Mouse (Mus musculus) hindbrain, embryonic 12.5 days (tissue): ENCODE data around the gene Shc4. TPM values are rescaled to one million over a fixed set of nuclear protein-coding genes. Genes with fewer than 3 reads are reported as not detected.

Experiments
- ATAC-seq: fragments of 200-750 bp; cut with Nextera tagmentation; 2 replicates; pipeline ENCODE4 v1.8.0; 2017; ENCODE audit warnings: moderate TSS enrichment; ENCODE audit not compliant: low FRiP score
- H3K27ac ChIP-seq: fragments of 300-500 bp; sonication (generic); 2 replicates; pipeline ENCODE4 v1.5.1; 2016; ENCODE audit warnings: mild to moderate bottlenecking
- H3K27me3 ChIP-seq: fragments of 300-500 bp; sonication (generic); 2 replicates; pipeline ENCODE4 v1.6.1; 2016; ENCODE audit warnings: mild to moderate bottlenecking
- H3K36me3 ChIP-seq: fragments of 300-500 bp; sonication (generic); 2 replicates; pipeline ENCODE4 v1.6.1; 2016; ENCODE audit warnings: mild to moderate bottlenecking
- H3K4me1 ChIP-seq: fragments of 300-500 bp; sonication (generic); 2 replicates; pipeline ENCODE4 v1.6.1; 2016
- H3K4me2 ChIP-seq: fragments of 300-500 bp; sonication (generic); replicated peaks from 2 replicates; pipeline ENCODE4 v1.6.1; 2016; ENCODE audit warnings: mild to moderate bottlenecking
- H3K4me3 ChIP-seq: fragments of 300-500 bp; sonication (generic); 2 replicates; pipeline ENCODE4 v1.5.1; 2016; ENCODE audit warnings: mild to moderate bottlenecking
- H3K9ac ChIP-seq: fragments of 300-500 bp; sonication (generic); 2 replicates; pipeline ENCODE4 v1.6.1; 2016; ENCODE audit warnings: mild to moderate bottlenecking, moderate library complexity
- H3K9me3 ChIP-seq: fragments of 300-500 bp; sonication (generic); replicated peaks from 2 replicates; pipeline ENCODE4 v1.6.1; 2016; ENCODE audit warnings: mild to moderate bottlenecking
- WGBS: fragments of 180-500 bp; shearing (Covaris S2); methylation state at CpG from one replicate; pipeline ENCODE4 v1.1.7; 2016; 5-methylcytosine and 5-hydroxymethylcytosine counted together
- polyA plus RNA-seq: library from polyadenylated mRNA; unstranded; fragments of >200 nt; fragmentation: Nextera tagmentation; extraction: Ambion mirVana; gene quantifications from 2 replicates; pipeline ENCODE4 v1.2.1, GENCODE M21; 2016

The Shc4 gene
- polyA plus RNA-seq, result 3.2 and 3.3 TPM in 2 replicates

DNA sequence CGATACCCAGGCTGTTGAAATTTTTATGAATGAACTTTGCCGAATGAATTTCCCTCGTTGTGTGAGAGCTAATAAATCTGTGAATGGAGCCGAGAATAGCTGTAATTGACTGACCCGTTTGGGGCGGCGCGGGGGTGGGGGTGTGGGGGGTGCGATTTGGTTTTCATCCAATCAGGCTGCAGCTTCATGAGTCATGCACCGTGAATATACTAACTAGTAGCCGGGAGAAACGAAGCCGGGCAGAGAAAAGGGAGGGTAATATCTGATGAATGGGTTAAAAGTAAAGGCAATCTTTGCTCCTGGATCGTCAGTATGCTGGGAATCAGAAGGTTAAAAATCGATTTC lies at the start of gene Shc4:
Gene Shc4 (minus strand): TSS at position 63 of the 345 bp plus-strand sequence.
- Histone ChIP-seq H3K4me3 (peak within 1 kb of the TSS; percentile 54), H3K9me3 (no peaks in the 10 kb centered on the region), H3K36me3 (no peaks in the 10 kb centered on the region), H3K27me3 (peaks cover 44% of the 10 kb centered on the region), H3K4me1 (peaks cover 19% of the 10 kb centered on the region), H3K27ac (peak within 1 kb of the TSS; percentile 64), H3K4me2 (peak within 1 kb of the TSS; percentile 100), H3K9ac (peak within 1 kb of the TSS; percentile 75)
- WGBS, result under 1% methylated on average over 15 of the region's 15 CpGs
- ATAC-seq, result peak; percentile 89

DNA sequence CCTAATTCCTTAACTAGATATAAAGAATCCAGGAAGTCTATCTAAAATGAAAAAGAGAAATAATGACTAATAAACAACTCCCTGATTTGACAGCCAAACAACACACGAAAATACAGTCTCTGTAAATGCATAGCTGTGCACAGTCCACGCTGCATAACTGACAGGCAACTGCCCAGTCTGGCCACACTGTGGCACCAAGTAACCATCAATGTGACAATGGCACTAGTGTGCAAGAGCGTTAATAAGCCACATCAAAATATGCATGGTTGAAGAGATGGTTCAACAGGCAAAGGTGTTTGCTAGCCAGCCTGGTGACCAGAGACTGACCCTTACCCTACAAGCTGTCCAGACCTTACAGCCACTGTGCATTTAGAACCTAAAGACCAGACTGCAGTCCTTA lies 41.1 kb upstream of the Shc4 start:
- WGBS, result 88% methylated on average over 3 of the region's 3 CpGs
- no peak overlapping the region for H3K9ac ChIP-seq
- H3K27me3 ChIP-seq, result no peaks in the 10 kb centered on the region
- no peaks in the 10 kb centered on the region for H3K9me3 ChIP-seq
- no peak for ATAC-seq
- no peak overlapping the region for H3K27ac ChIP-seq
- H3K36me3 ChIP-seq, result peaks cover 77% of the 10 kb centered on the region
- H3K4me3 ChIP-seq, result no peak overlapping the region
- H3K4me2 ChIP-seq, result no peak overlapping the region
- no peaks in the 10 kb centered on the region for H3K4me1 ChIP-seq

- Histone ChIP-seq H3K4me1 (no peaks in the 10 kb centered on the region), H3K4me2 (no peak overlapping the region), H3K36me3 (peaks cover 78% of the 10 kb centered on the region), H3K4me3 (no peak overlapping the region), H3K9me3 (no peaks in the 10 kb centered on the region), H3K27me3 (no peaks in the 10 kb centered on the region), H3K9ac (no peak overlapping the region), H3K27ac (no peak overlapping the region)
- 93% methylated on average over 5 of the region's 5 CpGs for WGBS
- ATAC-seq, result no peak
Observed at GRCm38 (mm10) chr2:125764531-125764930, 40.6 kb upstream of the Shc4 start.

DNA sequence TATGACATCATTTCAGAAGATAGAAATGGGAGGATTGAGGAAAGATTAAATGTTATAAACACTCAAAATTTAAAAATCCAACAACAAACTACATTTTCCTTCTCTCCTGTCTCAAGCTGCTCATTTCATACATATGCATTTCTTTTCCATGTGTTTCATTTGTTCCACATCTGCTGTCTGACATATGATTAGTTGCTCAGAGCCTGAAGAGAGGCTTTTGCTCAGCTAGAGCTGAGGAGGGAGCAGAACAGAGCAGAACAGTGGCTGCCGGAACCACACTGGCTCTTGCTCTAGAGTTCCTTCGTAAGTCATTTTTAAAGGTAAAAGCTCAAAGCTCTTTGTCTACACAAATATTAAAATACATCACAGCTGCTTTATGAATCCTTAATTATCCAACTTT lies 25.4 kb upstream of the Shc4 start:
- Histone ChIP-seq H3K4me3 (no peak overlapping the region), H3K9me3 (no peaks in the 10 kb centered on the region), H3K27ac (no peak overlapping the region; the same call in 1 of the 2 replicates), H3K36me3 (peaks cover 71% of the 10 kb centered on the region), H3K9ac (no peak overlapping the region), H3K4me2 (no peak overlapping the region), H3K27me3 (no peaks in the 10 kb centered on the region), H3K4me1 (no peaks in the 10 kb centered on the region)
- WGBS, result 87% methylated on average over 2 of the region's 2 CpGs
- ATAC-seq, result no peak

- Histone ChIP-seq H3K9me3 (no peaks in the 10 kb centered on the region), H3K27ac (no peak overlapping the region), H3K4me1 (no peaks in the 10 kb centered on the region), H3K4me2 (no peak overlapping the region), H3K36me3 (peaks cover 50% of the 10 kb centered on the region), H3K27me3 (no peaks in the 10 kb centered on the region), H3K4me3 (no peak overlapping the region), H3K9ac (no peak overlapping the region)
- 91% methylated on average over 6 of the region's 6 CpGs for WGBS
- ATAC-seq, result no peak
Observed at GRCm38 (mm10) chr2:125739338-125739737, 15.4 kb upstream of the Shc4 start.

- Histone ChIP-seq H3K27me3 (no peaks in the 10 kb centered on the region), H3K9ac (no peak overlapping the region), H3K4me1 (no peaks in the 10 kb centered on the region), H3K36me3 (peaks cover 43% of the 10 kb centered on the region), H3K4me2 (no peak overlapping the region), H3K9me3 (no peaks in the 10 kb centered on the region), H3K27ac (no peak overlapping the region), H3K4me3 (no peak overlapping the region)
- WGBS, result 73% methylated on average over 5 of the region's 5 CpGs
- no peak for ATAC-seq
Observed at GRCm38 (mm10) chr2:125738718-125739117, 14.8 kb upstream of the Shc4 start.

GRCm38 (mm10) chr2:125736025-125736343 lies 12.0 kb upstream of the Shc4 start:
- no peak for ATAC-seq
- Histone ChIP-seq H3K4me1 (peaks cover 15% of the 10 kb centered on the region), H3K4me3 (no peak overlapping the region), H3K27ac (no peak overlapping the region), H3K4me2 (no peak overlapping the region), H3K9me3 (no peaks in the 10 kb centered on the region), H3K36me3 (peaks cover 23% of the 10 kb centered on the region), H3K9ac (no peak overlapping the region), H3K27me3 (no peaks in the 10 kb centered on the region)

DNA sequence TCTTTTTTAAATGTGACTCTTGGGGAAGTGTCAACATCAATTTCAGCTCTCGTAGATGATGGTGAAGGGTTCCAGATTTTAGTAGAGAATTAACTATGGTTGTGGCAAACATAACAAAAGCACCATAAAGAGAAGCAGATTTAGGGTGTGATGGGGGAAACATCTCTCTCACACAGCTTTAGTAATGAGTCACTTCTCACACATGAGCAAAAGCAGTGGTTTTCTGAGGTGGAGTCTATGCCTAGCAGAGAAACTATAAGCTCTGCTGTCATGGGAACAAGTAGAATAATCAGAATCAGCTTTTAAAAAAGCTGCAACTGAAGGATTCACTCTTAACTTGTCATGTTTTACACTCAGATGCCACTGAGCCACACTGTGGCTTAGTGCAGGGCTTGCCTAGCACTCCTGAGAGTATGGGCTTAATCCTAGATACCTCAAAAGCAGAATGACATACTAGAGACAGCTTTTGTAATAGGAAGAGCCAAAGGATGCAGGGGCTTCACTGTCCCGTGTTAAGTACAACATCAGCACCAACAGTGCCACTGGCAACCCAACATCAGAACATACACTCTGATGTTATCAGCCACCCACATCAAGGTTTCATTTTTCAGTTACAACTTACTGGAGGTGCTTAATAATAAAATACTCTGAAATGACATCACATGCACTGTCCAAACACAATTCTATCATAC lies 11.5 kb upstream of the Shc4 start:
- H3K27ac ChIP-seq, result no peak overlapping the region
- no peak overlapping the region for H3K4me3 ChIP-seq
- no peak overlapping the region for H3K4me2 ChIP-seq
- peaks cover 20% of the 10 kb centered on the region for H3K36me3 ChIP-seq
- peaks cover 15% of the 10 kb centered on the region for H3K4me1 ChIP-seq
- no peaks in the 10 kb centered on the region for H3K9me3 ChIP-seq
- no peaks in the 10 kb centered on the region for H3K27me3 ChIP-seq
- no peak overlapping the region for H3K9ac ChIP-seq
- ATAC-seq, result no peak
- 77% methylated on average over 2 of the region's 2 CpGs for WGBS

DNA sequence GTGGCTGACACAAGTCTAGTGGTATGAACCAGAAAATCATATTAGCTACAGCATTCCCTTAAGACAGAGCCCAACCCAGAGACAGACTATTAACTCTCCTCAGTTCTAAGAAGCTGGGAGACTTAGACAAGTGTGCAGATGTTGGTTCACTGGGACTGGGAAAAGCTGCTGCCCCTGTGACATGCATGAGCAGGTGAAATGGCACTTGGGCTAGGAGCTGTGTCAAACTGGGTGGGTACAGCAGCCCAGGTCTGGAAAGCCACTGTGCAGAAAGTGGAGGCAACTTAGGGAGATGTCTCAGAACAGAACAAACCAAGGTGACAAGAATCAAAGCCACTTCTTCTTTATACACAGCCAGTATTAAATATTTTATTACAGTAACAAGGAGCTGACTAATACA lies 10.8 kb upstream of the Shc4 start:
- no peaks in the 10 kb centered on the region for H3K9me3 ChIP-seq
- peaks cover 14% of the 10 kb centered on the region for H3K36me3 ChIP-seq
- no peak overlapping the region for H3K9ac ChIP-seq
- H3K4me3 ChIP-seq, result no peak overlapping the region
- H3K27me3 ChIP-seq, result no peaks in the 10 kb centered on the region
- H3K4me2 ChIP-seq, result no peak overlapping the region
- H3K27ac ChIP-seq, result no peak overlapping the region
- ATAC-seq, result no peak
- peaks cover 15% of the 10 kb centered on the region for H3K4me1 ChIP-seq

DNA sequence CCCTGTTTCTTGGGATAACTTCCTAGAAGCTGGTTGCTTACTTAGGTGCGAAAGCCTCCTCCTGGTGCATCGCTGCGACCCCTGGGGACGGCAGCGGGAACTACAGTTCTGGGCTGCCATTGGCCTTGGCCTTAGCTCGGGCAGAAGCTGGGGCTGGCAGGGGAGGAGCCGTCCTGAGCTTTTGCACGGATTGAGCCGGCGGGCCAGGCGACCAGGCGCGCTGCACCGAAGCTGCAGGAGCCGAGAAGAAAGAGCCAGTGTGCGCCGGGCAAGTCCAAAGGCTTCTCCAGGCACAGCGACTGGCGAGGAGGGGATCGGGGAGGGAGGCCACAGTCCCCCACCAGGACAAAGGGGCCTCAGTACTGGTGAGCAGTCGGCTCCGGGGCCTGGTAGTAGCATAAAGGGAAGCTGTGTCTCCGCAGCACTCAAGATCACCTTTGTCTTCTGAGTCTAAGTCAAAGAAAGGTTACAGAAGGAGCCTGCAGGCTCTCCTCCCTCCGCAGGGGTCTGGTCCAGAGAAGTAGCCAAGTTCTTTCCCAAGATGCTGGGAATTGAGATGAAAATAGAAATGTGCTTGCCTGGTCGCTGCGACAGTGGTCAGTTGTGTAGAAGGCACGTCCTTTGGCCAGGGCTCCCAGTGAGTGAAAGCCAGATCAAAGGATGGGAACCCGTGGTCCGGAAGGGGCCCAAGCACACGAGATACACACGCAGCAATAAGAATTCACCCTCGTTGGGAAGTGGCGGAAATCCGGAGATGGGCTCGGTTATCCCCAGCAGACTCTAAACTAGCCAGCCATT lies 8.0 kb upstream of the Shc4 start:
- ATAC-seq, result peak; percentile 94
- WGBS, result 8% methylated on average over 35 of the region's 35 CpGs
- Histone ChIP-seq H3K27me3 (peaks cover 4% of the 10 kb centered on the region; the same call in 1 of the 2 replicates), H3K4me2 (peak overlapping the region; percentile 59), H3K4me3 (peak overlapping the region; percentile 39), H3K36me3 (no peaks in the 10 kb centered on the region), H3K27ac (peak overlapping the region; percentile 91), H3K9me3 (no peaks in the 10 kb centered on the region), H3K9ac (peak overlapping the region; percentile 73), H3K4me1 (peaks cover 15% of the 10 kb centered on the region)

- WGBS, result under 1% methylated on average over 16 of the region's 16 CpGs
- Histone ChIP-seq H3K36me3 (no peaks in the 10 kb centered on the region), H3K4me2 (peak overlapping the region; percentile 100), H3K27me3 (peaks cover 47% of the 10 kb centered on the region), H3K27ac (peak overlapping the region; percentile 64; the same call in 1 of the 2 replicates), H3K9ac (peak overlapping the region; percentile 37), H3K4me1 (peaks cover 19% of the 10 kb centered on the region), H3K4me3 (peak overlapping the region; percentile 54), H3K9me3 (no peaks in the 10 kb centered on the region)
- peak; percentile 51 for ATAC-seq
Observed at GRCm38 (mm10) chr2:125724546-125725114, 682 bp upstream of the Shc4 start.

DNA sequence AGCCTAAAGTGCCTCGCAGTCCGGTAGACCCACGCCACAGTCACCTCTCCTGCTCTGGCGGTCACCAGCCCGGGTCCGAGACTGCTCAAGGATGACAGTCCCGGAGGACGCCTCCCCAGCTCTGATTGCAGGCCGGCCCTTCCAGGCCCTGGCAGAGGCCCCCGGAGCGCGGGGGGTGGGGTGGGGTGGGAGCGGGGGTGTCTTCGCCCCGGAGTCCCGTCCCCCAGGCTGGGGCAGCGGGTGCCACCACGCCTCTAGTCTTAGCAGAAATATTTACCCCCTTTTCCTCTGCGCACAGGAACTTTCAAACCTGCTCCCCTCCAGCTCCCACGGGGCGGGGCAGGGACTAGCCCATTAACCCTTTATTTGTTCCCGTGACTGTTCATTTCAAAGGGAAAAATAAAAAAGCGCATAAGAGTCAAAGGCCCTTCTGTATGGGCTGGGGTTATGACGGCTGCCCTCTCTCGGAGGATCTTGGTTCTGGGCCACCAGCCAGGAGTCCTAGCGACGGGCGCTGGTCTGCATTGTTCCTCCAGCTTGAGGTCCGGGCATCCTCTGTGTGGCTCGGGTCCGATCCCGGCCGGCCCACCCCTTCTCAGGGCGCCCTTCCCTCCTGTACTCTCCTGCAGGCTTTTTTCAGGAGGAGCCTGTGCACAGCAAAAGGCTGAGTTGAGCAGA lies 401 bp downstream of the Shc4 start:
- H3K4me1 ChIP-seq, result peaks cover 19% of the 10 kb centered on the region
- H3K9me3 ChIP-seq, result no peaks in the 10 kb centered on the region
- H3K4me3 ChIP-seq, result peak overlapping the region; percentile 54
- under 1% methylated on average over 34 of the region's 34 CpGs for WGBS
- H3K27me3 ChIP-seq, result peaks cover 43% of the 10 kb centered on the region
- H3K9ac ChIP-seq, result peak overlapping the region; percentile 75
- H3K4me2 ChIP-seq, result peak overlapping the region; percentile 100
- H3K36me3 ChIP-seq, result no peaks in the 10 kb centered on the region
- H3K27ac ChIP-seq, result peak overlapping the region; percentile 64
- ATAC-seq, result peak; percentile 84
